Mouse (Mus musculus) spleen, adult 2 months (tissue): ENCODE measurements at regions not wholly inside any gene's neighbourhood (a gene's known extent, or its start where the extent isn't known, plus 50 kb on each side); places are given as distances from the start of the nearest gene placed in this dataset.

Source experiments
- DNase-seq, 2 experiments: peaks; one replicate each; pipeline versions ENCODE4 v3.0.0 to v3.0.0-alpha.2; 2012 to 2021; ENCODE audit warnings: low spot score in 2 of 2, low read depth in 1 of 2
- H3K27ac ChIP-seq: fragments of 200-500 bp; 2 replicates; pipeline ENCODE4 v1.5.1; 2012; ENCODE audit warnings: low read length, inconsistent platforms; ENCODE audit not compliant: insufficient read depth
- H3K27me3 ChIP-seq: fragments of 200-500 bp; 2 replicates; pipeline ENCODE4 v1.6.1; 2012; ENCODE audit warnings: mild to moderate bottlenecking, moderate library complexity, low read length, inconsistent platforms; ENCODE audit not compliant: control insufficient read depth, insufficient read depth
- H3K36me3 ChIP-seq: fragments of 200-500 bp; 2 replicates; pipeline ENCODE4 v1.6.1; 2012; ENCODE audit warnings: mild to moderate bottlenecking, low read length, inconsistent platforms; ENCODE audit not compliant: control insufficient read depth, insufficient read depth
- H3K4me1 ChIP-seq: fragments of 200-500 bp; 2 replicates; pipeline ENCODE4 v1.6.1; 2011; ENCODE audit warnings: inconsistent platforms; ENCODE audit not compliant: control insufficient read depth, insufficient read depth, insufficient read length
- H3K4me3 ChIP-seq: fragments of 200-500 bp; 2 replicates; pipeline ENCODE4 v1.5.1; 2011; ENCODE audit warnings: mild to moderate bottlenecking, inconsistent platforms; ENCODE audit not compliant: insufficient read depth, insufficient read length; ENCODE audit errors: extremely low read depth
- CTCF ChIP-seq: fragments of 200-500 bp; IDR thresholded peaks from 2 replicates; pipeline ENCODE4 v1.5.1; 2011; ENCODE audit warnings: mild to moderate bottlenecking, inconsistent platforms; ENCODE audit not compliant: insufficient read depth, insufficient read length, insufficient replicate concordance; ENCODE audit errors: extremely low read depth
- POLR2A ChIP-seq: fragments of 200-500 bp; IDR thresholded peaks from 2 replicates; pipeline ENCODE4 v1.6.1; 2011; ENCODE audit warnings: low read depth, low read length, inconsistent platforms
- WGBS: fragments of 180-500 bp; shearing (Covaris S2); methylation state at CpG from one replicate; pipeline ENCODE4 v1.1.7; 2018; 5-methylcytosine and 5-hydroxymethylcytosine counted together

DNA sequence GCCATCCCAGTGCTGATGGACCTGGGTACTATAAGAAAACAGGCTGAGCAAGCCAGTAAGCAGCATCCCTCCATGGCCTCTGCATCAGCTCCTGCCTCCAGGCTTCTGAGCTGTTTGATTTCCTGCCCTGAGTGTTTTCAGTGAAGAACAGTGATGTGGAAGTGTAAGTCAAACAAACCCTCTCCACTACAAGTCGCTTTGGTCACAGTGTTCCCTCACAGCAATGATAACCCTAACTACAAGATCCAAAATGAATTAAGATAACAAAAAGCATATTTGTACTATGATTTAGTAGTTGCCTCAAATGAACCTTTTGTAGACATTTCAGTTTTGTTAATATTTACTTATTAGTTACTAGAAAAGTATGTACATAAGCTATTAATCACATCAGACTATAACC is 58.2 kb upstream of the Acbd6 start:
- no peak for DNase-seq
- H3K36me3 ChIP-seq = no peaks in the 10 kb centered on the region
- 93% methylated on average over 1 of the region's 1 CpGs for WGBS
- H3K4me3 ChIP-seq = no peak overlapping the region
- H3K27ac ChIP-seq = no peak overlapping the region
- no peak for TF ChIP-seq POLR2A
- TF ChIP-seq CTCF = no peak
- no peaks in the 10 kb centered on the region for H3K4me1 ChIP-seq
- no peaks in the 10 kb centered on the region for H3K27me3 ChIP-seq

DNA sequence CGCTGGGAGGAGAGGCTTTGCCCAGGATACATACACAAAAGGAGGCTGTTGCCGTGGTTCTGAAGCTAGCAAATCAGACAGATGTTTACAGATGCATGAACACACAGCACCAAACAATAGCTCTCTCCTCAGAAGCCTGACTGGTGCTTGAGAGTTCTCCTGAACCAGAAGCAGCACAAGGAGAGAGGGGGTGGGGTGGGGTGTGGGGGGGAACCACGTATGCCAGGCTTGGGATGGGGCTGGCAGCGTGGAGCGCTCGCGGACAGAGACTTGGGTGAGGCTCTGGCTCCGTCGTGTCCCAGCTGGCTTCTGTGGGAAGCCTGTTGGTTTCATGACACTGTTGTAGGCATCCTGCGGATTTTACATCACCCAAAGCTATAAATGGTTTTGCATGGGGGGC is 55.1 kb upstream of the Acbd6 start:
- no peaks in the 10 kb centered on the region for H3K4me1 ChIP-seq
- H3K27me3 ChIP-seq = no peaks in the 10 kb centered on the region
- H3K36me3 ChIP-seq = no peaks in the 10 kb centered on the region
- no peak for TF ChIP-seq POLR2A
- TF ChIP-seq CTCF = no peak
- H3K4me3 ChIP-seq = no peak overlapping the region
- no peak for DNase-seq
- H3K27ac ChIP-seq = no peak overlapping the region
- WGBS = 80% methylated on average over 10 of the region's 10 CpGs

DNA sequence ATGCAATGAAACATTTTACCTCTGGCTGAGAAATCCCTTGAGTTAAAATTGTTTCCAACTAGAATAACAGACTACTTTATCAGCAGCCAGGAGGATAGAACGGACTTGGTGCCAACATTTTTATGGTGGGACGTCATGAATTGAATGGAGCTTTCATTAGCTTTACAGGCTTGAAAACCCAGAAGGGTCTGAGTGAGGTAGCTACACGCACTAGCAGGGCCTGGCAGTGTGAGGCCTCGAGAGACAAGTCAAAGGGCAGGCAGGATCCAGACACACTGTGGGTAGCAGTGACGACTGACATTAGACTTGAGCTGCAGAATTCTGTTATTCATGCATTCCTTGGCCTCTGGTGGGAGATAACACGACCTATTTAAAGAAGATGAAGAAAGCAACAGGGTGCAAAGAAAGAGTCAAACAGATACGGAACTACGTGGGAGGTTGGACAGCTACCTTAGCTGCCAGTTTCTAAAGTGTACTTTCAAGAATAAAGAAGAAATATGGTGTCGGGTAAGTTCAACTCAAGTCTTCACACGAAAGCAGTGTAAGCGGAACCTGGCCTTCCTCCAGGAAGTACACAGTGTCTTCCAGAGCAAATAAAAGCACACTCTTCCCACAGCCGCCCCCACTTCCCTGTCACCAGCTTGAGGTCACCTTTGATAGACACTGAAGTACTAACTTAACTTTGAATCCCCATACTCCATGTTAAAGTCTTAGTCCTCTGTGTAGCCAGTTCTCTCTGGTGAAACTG is 53.2 kb upstream of the Acbd6 start:
- Histone ChIP-seq H3K27ac (no peak overlapping the region), H3K4me1 (no peaks in the 10 kb centered on the region), H3K27me3 (no peaks in the 10 kb centered on the region), H3K36me3 (no peaks in the 10 kb centered on the region), H3K4me3 (no peak overlapping the region)
- no peak for DNase-seq
- TF ChIP-seq POLR2A (no peak), CTCF (no peak)
- 81% methylated on average over 12 of the region's 12 CpGs for WGBS

DNA sequence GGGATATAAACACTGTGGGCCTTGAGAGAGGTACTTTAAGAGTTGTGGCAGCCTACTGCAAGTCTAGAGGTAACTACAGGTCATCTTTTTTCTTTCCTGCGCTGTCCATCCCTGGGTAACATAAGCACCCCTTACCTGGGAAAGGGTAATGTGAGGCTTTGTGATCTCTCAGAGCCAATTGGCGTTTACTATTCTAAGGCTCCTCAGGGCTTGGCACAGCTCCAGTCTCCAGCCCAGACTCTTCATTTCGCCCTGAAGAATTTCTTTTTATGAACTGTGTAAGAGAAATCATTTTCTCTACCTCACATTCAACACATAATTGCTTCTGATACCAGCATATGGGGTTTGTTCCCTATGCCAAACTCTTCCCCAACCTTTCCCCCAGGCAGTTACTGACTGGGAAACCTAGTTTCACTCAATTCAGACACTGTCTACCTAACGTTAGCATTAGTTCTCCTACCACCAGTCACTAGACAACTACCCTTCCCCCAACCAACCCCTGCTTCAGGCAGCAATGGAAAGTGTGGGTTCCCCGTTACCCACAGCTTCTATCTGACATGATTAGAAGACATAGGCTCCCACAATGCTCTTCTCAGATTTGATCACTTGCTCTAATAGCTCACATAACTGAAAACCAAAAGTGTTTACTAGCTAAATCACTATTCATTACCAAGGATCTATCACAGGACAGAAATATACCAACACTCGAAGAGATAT is 52.4 kb upstream of the Acbd6 start:
- WGBS = 74% methylated on average over 6 of the region's 6 CpGs
- DNase-seq = no peak
- H3K36me3 ChIP-seq = no peaks in the 10 kb centered on the region
- H3K27me3 ChIP-seq = no peaks in the 10 kb centered on the region
- TF ChIP-seq POLR2A (no peak), CTCF (no peak)
- H3K4me3 ChIP-seq = no peak overlapping the region
- H3K27ac ChIP-seq = no peak overlapping the region
- H3K4me1 ChIP-seq = no peaks in the 10 kb centered on the region
